Mouse (Mus musculus): ENCODE results near the gene Setd1a. TPM values are rescaled to one million over a fixed set of nuclear protein-coding genes. Genes with fewer than 3 reads are reported as not detected.

Gene Setd1a
- polyA plus RNA-seq, 1 experiment from 2014 or later, result 16.5 TPM

GRCm38 (mm10) chr7:127753741-127754140 is 22.7 kb upstream of the Setd1a start:
- H3K4me3 ChIP-seq (ENCODE audit: control insufficient read depth in 1 of 2, insufficient read depth in 1 of 2, low read depth in 1 of 2, low read length in 2 of 2), result no peak overlapping the region
- H3K36me3 ChIP-seq (ENCODE audit: control insufficient read depth, insufficient read depth, low read length), result peaks cover 88% of the 10 kb centered on the region
- no peaks in the 10 kb centered on the region for H3K4me1 ChIP-seq (ENCODE audit: control insufficient read depth in 2 of 2, insufficient read depth in 2 of 2, low read length in 2 of 2)
- WGBS, result 86% methylated on average over 7 of the region's 7 CpGs
- H3K27ac ChIP-seq (replicated peaks in 1 of 2; ENCODE audit: control insufficient read depth in 1 of 2, insufficient read depth in 1 of 2, low read depth in 2 of 2, low read length in 2 of 2), result no peak overlapping the region
- H3K9ac ChIP-seq (ENCODE audit: low read length), result no peak overlapping the region
- ATAC-seq (ENCODE audit: insufficient number of reproducible peaks, insufficient read depth, low FRiP score, low read depth), result no peak
- no peak overlapping the region for H3K4me2 ChIP-seq (ENCODE audit: low read length)
- no peaks in the 10 kb centered on the region for H3K9me3 ChIP-seq (ENCODE audit: control insufficient read depth, low read length)
- H3K27me3 ChIP-seq (ENCODE audit: control insufficient read depth, insufficient read depth, low read length), result no peaks in the 10 kb centered on the region; the same call in 1 of the 2 replicates

DNA sequence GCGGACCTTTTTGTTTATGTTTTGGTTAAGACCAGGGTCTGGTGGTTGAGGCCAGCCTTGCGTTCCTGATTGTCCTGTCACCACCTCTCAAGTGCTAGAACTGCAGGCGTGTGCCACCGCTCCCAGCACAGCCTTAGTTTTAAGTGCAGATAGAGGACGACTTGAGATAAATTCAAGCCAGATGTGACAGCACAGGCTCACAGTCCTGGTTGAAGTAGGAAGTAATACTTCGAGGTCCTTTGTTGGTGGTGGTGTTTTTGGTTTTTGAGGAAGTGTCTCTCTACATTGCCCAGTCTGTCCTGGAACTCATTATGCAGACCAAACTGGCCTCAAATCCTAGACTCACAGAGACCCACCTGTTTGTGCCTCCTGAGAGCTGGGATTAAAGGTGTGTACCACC is 16.8 kb upstream of the Setd1a start:
- 14% methylated on average over 6 of the region's 6 CpGs for WGBS
- Histone ChIP-seq H3K36me3 (ENCODE audit: control insufficient read depth, insufficient read depth, low read length) (peaks cover 56% of the 10 kb centered on the region), H3K27ac (replicated peaks in 1 of 2; ENCODE audit: control insufficient read depth in 1 of 2, insufficient read depth in 1 of 2, low read depth in 2 of 2, low read length in 2 of 2) (no peak overlapping the region), H3K4me2 (ENCODE audit: low read length) (peak overlapping the region; percentile 3), H3K27me3 (ENCODE audit: control insufficient read depth, insufficient read depth, low read length) (no peaks in the 10 kb centered on the region; the same call in 1 of the 2 replicates), H3K9me3 (ENCODE audit: control insufficient read depth, low read length) (no peaks in the 10 kb centered on the region), H3K4me3 (ENCODE audit: control insufficient read depth in 1 of 2, insufficient read depth in 1 of 2, low read depth in 1 of 2, low read length in 2 of 2) (no peak overlapping the region), H3K4me1 (ENCODE audit: control insufficient read depth in 2 of 2, insufficient read depth in 2 of 2, low read length in 2 of 2) (peaks cover 2 to 15% of the 10 kb centered on the region in 2 experiments; a peak in 3 of 4 replicates), H3K9ac (ENCODE audit: low read length) (no peak overlapping the region)
- no peak for ATAC-seq (ENCODE audit: insufficient number of reproducible peaks, insufficient read depth, low FRiP score, low read depth)

DNA sequence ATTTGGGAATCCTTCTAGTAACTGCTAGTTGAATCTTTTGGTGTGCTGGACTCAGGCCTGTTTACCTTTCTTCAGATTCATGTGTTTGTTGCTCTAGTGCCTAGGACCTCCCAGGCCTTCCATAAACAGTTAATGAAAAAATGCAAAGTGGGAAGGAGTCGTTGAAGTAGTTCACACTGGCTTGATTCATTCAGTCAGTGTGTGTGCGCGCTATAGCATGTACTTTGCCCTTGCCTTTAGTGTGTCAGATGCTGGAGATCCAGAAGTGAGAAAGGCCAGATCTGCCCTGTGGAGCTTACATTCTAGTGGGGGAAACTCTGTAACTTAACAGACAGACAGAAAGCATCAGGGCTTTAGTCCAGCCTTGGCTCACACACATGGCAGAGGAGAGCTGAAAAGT is 16.0 kb upstream of the Setd1a start:
- H3K27ac ChIP-seq (replicated peaks in 1 of 2; ENCODE audit: control insufficient read depth in 1 of 2, insufficient read depth in 1 of 2, low read depth in 2 of 2, low read length in 2 of 2), result no peak overlapping the region
- H3K4me1 ChIP-seq (ENCODE audit: control insufficient read depth in 2 of 2, insufficient read depth in 2 of 2, low read length in 2 of 2), result peaks cover 2 to 15% of the 10 kb centered on the region in 2 experiments; a peak in 3 of 4 replicates
- no peak for ATAC-seq (ENCODE audit: insufficient number of reproducible peaks, insufficient read depth, low FRiP score, low read depth)
- WGBS, result 77% methylated on average over 3 of the region's 3 CpGs
- H3K9me3 ChIP-seq (ENCODE audit: control insufficient read depth, low read length), result no peaks in the 10 kb centered on the region
- no peak overlapping the region for H3K9ac ChIP-seq (ENCODE audit: low read length)
- no peak overlapping the region for H3K4me2 ChIP-seq (ENCODE audit: low read length)
- no peaks in the 10 kb centered on the region; the same call in 1 of the 2 replicates for H3K27me3 ChIP-seq (ENCODE audit: control insufficient read depth, insufficient read depth, low read length)
- H3K4me3 ChIP-seq (ENCODE audit: control insufficient read depth in 1 of 2, insufficient read depth in 1 of 2, low read depth in 1 of 2, low read length in 2 of 2), result no peak overlapping the region
- peaks cover 56% of the 10 kb centered on the region for H3K36me3 ChIP-seq (ENCODE audit: control insufficient read depth, insufficient read depth, low read length)

- H3K9ac ChIP-seq (ENCODE audit: low read length), result no peak overlapping the region
- H3K27ac ChIP-seq (replicated peaks in 1 of 2; ENCODE audit: control insufficient read depth in 1 of 2, insufficient read depth in 1 of 2, low read depth in 2 of 2, low read length in 2 of 2), result no peak overlapping the region
- WGBS, result 30% methylated on average over 7 of the region's 7 CpGs
- H3K4me2 ChIP-seq (ENCODE audit: low read length), result no peak overlapping the region
- peaks cover 2 to 15% of the 10 kb centered on the region in 2 experiments; a peak in 3 of 4 replicates for H3K4me1 ChIP-seq (ENCODE audit: control insufficient read depth in 2 of 2, insufficient read depth in 2 of 2, low read length in 2 of 2)
- H3K36me3 ChIP-seq (ENCODE audit: control insufficient read depth, insufficient read depth, low read length), result peaks cover 60% of the 10 kb centered on the region
- no peaks in the 10 kb centered on the region; the same call in 1 of the 2 replicates for H3K27me3 ChIP-seq (ENCODE audit: control insufficient read depth, insufficient read depth, low read length)
- H3K4me3 ChIP-seq (ENCODE audit: control insufficient read depth in 1 of 2, insufficient read depth in 1 of 2, low read depth in 1 of 2, low read length in 2 of 2), result no peak overlapping the region
- H3K9me3 ChIP-seq (ENCODE audit: control insufficient read depth, low read length), result no peaks in the 10 kb centered on the region
- ATAC-seq (ENCODE audit: insufficient number of reproducible peaks, insufficient read depth, low FRiP score, low read depth), result peak; percentile 37; the same call in 1 of the 2 replicates
These were observed 15.4 kb upstream of the Setd1a start for GRCm38 (mm10) chr7:127761026-127761425.

GRCm38 (mm10) chr7:127763642-127764041 is 12.8 kb upstream of the Setd1a start:
- Histone ChIP-seq H3K36me3 (ENCODE audit: control insufficient read depth, insufficient read depth, low read length) (peaks cover 63% of the 10 kb centered on the region), H3K9me3 (ENCODE audit: control insufficient read depth, low read length) (no peaks in the 10 kb centered on the region), H3K27me3 (ENCODE audit: control insufficient read depth, insufficient read depth, low read length) (no peaks in the 10 kb centered on the region), H3K9ac (ENCODE audit: low read length) (no peak overlapping the region), H3K4me1 (ENCODE audit: control insufficient read depth in 2 of 2, insufficient read depth in 2 of 2, low read length in 2 of 2) (peaks cover 2 to 15% of the 10 kb centered on the region in 2 experiments; a peak in 3 of 4 replicates), H3K4me2 (ENCODE audit: low read length) (no peak overlapping the region), H3K4me3 (ENCODE audit: control insufficient read depth in 1 of 2, insufficient read depth in 1 of 2, low read depth in 1 of 2, low read length in 2 of 2) (no peak overlapping the region), H3K27ac (replicated peaks in 1 of 2; ENCODE audit: control insufficient read depth in 1 of 2, insufficient read depth in 1 of 2, low read depth in 2 of 2, low read length in 2 of 2) (no peak overlapping the region)
- WGBS, result 89% methylated on average over 4 of the region's 4 CpGs
- ATAC-seq (ENCODE audit: insufficient number of reproducible peaks, insufficient read depth, low FRiP score, low read depth), result no peak

DNA sequence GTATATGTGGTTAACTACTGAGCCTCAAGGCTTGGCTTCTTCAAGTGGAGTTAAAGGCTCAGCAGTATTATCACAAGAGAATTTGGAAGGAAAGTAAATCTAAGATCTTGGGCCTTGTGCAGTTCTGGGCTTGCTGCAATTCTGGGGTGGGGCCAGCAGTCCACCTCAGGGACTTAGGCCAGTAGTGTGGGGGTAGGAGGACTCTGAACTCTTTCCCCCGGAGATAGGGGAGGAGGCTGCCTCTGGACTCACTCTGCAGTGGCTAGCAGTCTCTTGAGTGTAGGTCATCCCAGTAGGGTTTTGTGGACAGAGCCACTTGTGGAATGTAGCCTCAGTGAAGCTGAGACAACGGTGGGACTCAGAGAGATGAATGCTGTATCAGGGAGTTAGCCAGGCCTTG is 10.7 kb upstream of the Setd1a start:
- ATAC-seq (ENCODE audit: insufficient number of reproducible peaks, insufficient read depth, low FRiP score, low read depth), result no peak
- WGBS, result 65% methylated on average over 2 of the region's 2 CpGs
- no peaks in the 10 kb centered on the region for H3K9me3 ChIP-seq (ENCODE audit: control insufficient read depth, low read length)
- H3K4me1 ChIP-seq (ENCODE audit: control insufficient read depth in 2 of 2, insufficient read depth in 2 of 2, low read length in 2 of 2), result peaks cover 8 to 11% of the 10 kb centered on the region in 2 experiments
- no peak overlapping the region for H3K9ac ChIP-seq (ENCODE audit: low read length)
- H3K4me3 ChIP-seq (ENCODE audit: control insufficient read depth in 1 of 2, insufficient read depth in 1 of 2, low read depth in 1 of 2, low read length in 2 of 2), result no peak overlapping the region
- H3K36me3 ChIP-seq (ENCODE audit: control insufficient read depth, insufficient read depth, low read length), result peaks cover 63% of the 10 kb centered on the region
- H3K27ac ChIP-seq (replicated peaks in 1 of 2; ENCODE audit: control insufficient read depth in 1 of 2, insufficient read depth in 1 of 2, low read depth in 2 of 2, low read length in 2 of 2), result no peak overlapping the region
- no peak overlapping the region for H3K4me2 ChIP-seq (ENCODE audit: low read length)
- H3K27me3 ChIP-seq (ENCODE audit: control insufficient read depth, insufficient read depth, low read length), result no peaks in the 10 kb centered on the region

DNA sequence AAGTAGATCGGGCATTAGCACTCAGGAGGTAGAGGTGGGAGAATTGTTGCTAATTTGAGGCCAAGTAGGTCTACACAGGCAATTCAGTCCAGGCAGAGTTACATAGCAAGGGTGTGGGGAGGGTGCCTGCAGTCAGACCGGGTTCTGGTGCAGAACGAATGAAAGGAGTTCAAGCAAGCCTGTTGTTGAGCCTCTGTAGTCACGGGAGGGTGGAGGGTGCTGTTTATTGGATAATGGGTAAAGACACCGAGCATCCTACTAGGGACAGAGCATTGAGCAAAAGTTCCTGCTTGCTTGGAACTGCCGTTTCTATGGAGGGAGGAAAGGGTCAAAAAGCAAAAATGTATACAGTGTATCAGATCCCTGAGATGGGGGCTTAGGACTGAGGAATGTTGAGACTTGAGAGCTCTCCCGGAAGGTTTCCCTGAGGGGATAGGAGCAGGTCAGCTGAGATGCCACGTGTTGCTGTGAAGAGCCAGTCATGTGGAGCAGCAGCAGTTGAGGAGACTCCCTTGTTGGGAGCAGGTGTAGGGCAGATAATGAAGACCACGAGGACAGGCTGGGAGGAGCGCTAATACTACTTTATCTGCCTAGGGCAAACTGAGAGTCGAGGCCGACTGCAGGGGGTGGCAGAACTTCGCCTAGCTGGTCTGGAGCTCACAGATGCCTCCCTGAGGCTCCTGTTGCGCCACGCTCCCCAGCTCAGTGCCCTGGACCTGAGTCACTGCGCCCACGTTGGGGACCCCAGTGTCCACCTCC is 9.4 kb upstream of the Setd1a start:
- Histone ChIP-seq H3K4me1 (ENCODE audit: control insufficient read depth in 2 of 2, insufficient read depth in 2 of 2, low read length in 2 of 2) (peaks cover 8 to 12% of the 10 kb centered on the region in 2 experiments), H3K27me3 (ENCODE audit: control insufficient read depth, insufficient read depth, low read length) (no peaks in the 10 kb centered on the region), H3K4me3 (ENCODE audit: control insufficient read depth in 1 of 2, insufficient read depth in 1 of 2, low read depth in 1 of 2, low read length in 2 of 2) (no peak overlapping the region), H3K4me2 (ENCODE audit: low read length) (no peak overlapping the region), H3K9me3 (ENCODE audit: control insufficient read depth, low read length) (no peaks in the 10 kb centered on the region), H3K27ac (replicated peaks in 1 of 2; ENCODE audit: control insufficient read depth in 1 of 2, insufficient read depth in 1 of 2, low read depth in 2 of 2, low read length in 2 of 2) (no peak overlapping the region), H3K9ac (ENCODE audit: low read length) (no peak overlapping the region), H3K36me3 (ENCODE audit: control insufficient read depth, insufficient read depth, low read length) (peaks cover 59% of the 10 kb centered on the region)
- WGBS, result 73% methylated on average over 17 of the region's 17 CpGs
- ATAC-seq (ENCODE audit: insufficient number of reproducible peaks, insufficient read depth, low FRiP score, low read depth), result no peak

All from heart, embryonic 14.5 days (tissue).